Mouse (Mus musculus) CH12.LX (cell line): Measurements from ENCODE around the gene Camta1. TPM values are rescaled to one million over a fixed set of nuclear protein-coding genes. Genes with fewer than 3 reads are reported as not detected.
A peak's percentile ranks its signal among the peaks of the same experiment; 100 is the strongest.

ENCODE experiments used
- DNase-seq: peaks from one replicate; pipeline ENCODE4 v3.0.0-alpha.2; 2013; ENCODE audit errors: extremely low read depth
- H3K27ac ChIP-seq: 2 replicates; pipeline ENCODE4 v1.5.1; 2012; ENCODE audit warnings: low read depth, mild to moderate bottlenecking, control low read depth, moderate library complexity; ENCODE audit not compliant: insufficient read depth
- H3K27me3 ChIP-seq: replicated peaks from 2 replicates; pipeline ENCODE3; 2012; ENCODE audit warnings: inconsistent platforms
- H3K36me3 ChIP-seq, 2 experiments: replicated peaks in 1 of 2; 2 replicates each; pipeline versions ENCODE3 to v1.6.1; 2012; ENCODE audit warnings: inconsistent platforms in 1 of 2, low read length in 1 of 2, mild to moderate bottlenecking in 1 of 2, mixed read lengths in 1 of 2, moderate library complexity in 1 of 2; ENCODE audit not compliant: control insufficient read depth in 1 of 2, insufficient read depth in 1 of 2
- H3K4me1 ChIP-seq, 2 experiments: 2 replicates each; pipeline ENCODE4 v1.6.1; 2012; ENCODE audit warnings: inconsistent platforms in 1 of 2, moderate library complexity in 1 of 2; ENCODE audit not compliant: insufficient read depth in 2 of 2, control insufficient read depth in 1 of 2
- H3K4me2 ChIP-seq: 2 replicates; pipeline ENCODE4 v1.6.1; 2012; ENCODE audit warnings: low read depth, mild to moderate bottlenecking, control low read depth; ENCODE audit not compliant: poor library complexity, insufficient read depth, severe bottlenecking
- H3K4me3 ChIP-seq, 3 experiments: fragments of 150-350 bp in 1 of 3; sonication (generic) in 1 of 3; replicated peaks in 1 of 3; 2 replicates each; pipeline versions ENCODE3 to v1.5.1; 2011 to 2012; ENCODE audit warnings: low read depth in 2 of 3, low read length in 2 of 3, mild to moderate bottlenecking in 2 of 3, moderate library complexity in 2 of 3, control low read depth in 1 of 3, improper control_type of control experiment in 1 of 3, inconsistent platforms in 1 of 3, mixed read lengths in 1 of 3; ENCODE audit not compliant: poor library complexity in 1 of 3
- H3K79me2 ChIP-seq: replicated peaks from 2 replicates; pipeline ENCODE4 v1.6.1; 2012; ENCODE audit warnings: mild to moderate bottlenecking, moderate library complexity; ENCODE audit not compliant: control insufficient read depth, poor library complexity, insufficient read depth, severe bottlenecking; ENCODE audit errors: extremely low read depth
- H3K9ac ChIP-seq: 2 replicates; pipeline ENCODE4 v1.6.1; 2012; ENCODE audit warnings: low read depth, mild to moderate bottlenecking, control low read depth, moderate library complexity; ENCODE audit not compliant: insufficient read depth
- H3K9me3 ChIP-seq: replicated peaks from 2 replicates; pipeline ENCODE3; 2012; ENCODE audit warnings: low read length, inconsistent platforms, mixed read lengths
- CHD1 ChIP-seq: IDR thresholded peaks from 2 replicates; pipeline ENCODE4 v1.6.1; 2012; ENCODE audit warnings: low read depth, low read length, improper control_type of control experiment, inconsistent platforms
- ELF1 ChIP-seq: IDR thresholded peaks from 2 replicates; pipeline ENCODE4 v1.6.1; 2014; ENCODE audit warnings: low read depth, mild to moderate bottlenecking, inconsistent platforms, low read length, improper control_type of control experiment
- EP300 ChIP-seq: IDR thresholded peaks from 2 replicates; pipeline ENCODE4 v1.6.1; 2011; ENCODE audit warnings: low read length, improper control_type of control experiment
- ETS1 ChIP-seq: conservative IDR thresholded peaks from 2 replicates; pipeline ENCODE4 v1.6.1; 2012; ENCODE audit warnings: low read depth, mild to moderate bottlenecking, inconsistent platforms, low read length, improper control_type of control experiment, moderate library complexity
- GABPA ChIP-seq: IDR thresholded peaks from 2 replicates; pipeline ENCODE4 v1.6.1; 2012; ENCODE audit warnings: low read depth, low read length, improper control_type of control experiment, inconsistent platforms; ENCODE audit not compliant: insufficient replicate concordance
- HCFC1 ChIP-seq: IDR thresholded peaks from 2 replicates; pipeline ENCODE4 v1.6.1; 2012; ENCODE audit warnings: low read depth, mild to moderate bottlenecking, inconsistent platforms, low read length, improper control_type of control experiment
- IRF4 ChIP-seq: IDR thresholded peaks from 2 replicates; pipeline ENCODE4 v1.6.1; 2014; ENCODE audit warnings: low read depth, mild to moderate bottlenecking, inconsistent platforms, low read length, improper control_type of control experiment
- JUN ChIP-seq: IDR thresholded peaks from 2 replicates; pipeline ENCODE4 v1.6.1; 2011; ENCODE audit warnings: low read depth, mild to moderate bottlenecking, low read length, improper control_type of control experiment, moderate library complexity; ENCODE audit not compliant: insufficient read depth
- KAT2A ChIP-seq: IDR thresholded peaks from 2 replicates; pipeline ENCODE4 v1.6.1; 2012; ENCODE audit warnings: low read length, improper control_type of control experiment, inconsistent platforms; ENCODE audit not compliant: insufficient replicate concordance
- MAX ChIP-seq: IDR thresholded peaks from 2 replicates; pipeline ENCODE4 v1.6.1; 2011; ENCODE audit warnings: low read length, improper control_type of control experiment
- MAZ ChIP-seq: IDR thresholded peaks from 2 replicates; pipeline ENCODE4 v1.6.1; 2012; ENCODE audit warnings: low read depth, mild to moderate bottlenecking, inconsistent platforms, low read length, improper control_type of control experiment, moderate library complexity
- MEF2A ChIP-seq: IDR thresholded peaks from 2 replicates; pipeline ENCODE4 v1.6.1; 2014; ENCODE audit warnings: low read depth, mild to moderate bottlenecking, inconsistent platforms, low read length, improper control_type of control experiment, borderline replicate concordance
- MXI1 ChIP-seq: IDR thresholded peaks from 2 replicates; pipeline ENCODE4 v1.6.1; 2011; ENCODE audit warnings: mild to moderate bottlenecking, low read depth, low read length, improper control_type of control experiment
- NELFE ChIP-seq: IDR thresholded peaks from 2 replicates; pipeline ENCODE4 v1.6.1; 2011; ENCODE audit warnings: low read depth, low read length, improper control_type of control experiment
- PAX5 ChIP-seq: IDR thresholded peaks from 2 replicates; pipeline ENCODE4 v1.6.1; 2012; ENCODE audit warnings: low read length, inconsistent platforms, mixed read lengths
- POLR2A ChIP-seq: IDR thresholded peaks from 2 replicates; pipeline ENCODE4 v1.6.1; 2011; ENCODE audit warnings: low read depth, mild to moderate bottlenecking, improper control_type of control experiment, low read length
- POLR2AphosphoS2 ChIP-seq: IDR thresholded peaks from 2 replicates; pipeline ENCODE4 v1.6.1; 2011; ENCODE audit warnings: low read depth, low read length, improper control_type of control experiment
- RAD21 ChIP-seq: IDR thresholded peaks from 2 replicates; pipeline ENCODE4 v1.6.1; 2011; ENCODE audit warnings: low read depth, mild to moderate bottlenecking, low read length, improper control_type of control experiment, moderate library complexity
- RCOR1 ChIP-seq: conservative IDR thresholded peaks from 2 replicates; pipeline ENCODE4 v1.6.1; 2012; ENCODE audit warnings: low read depth, mild to moderate bottlenecking, inconsistent platforms, low read length, improper control_type of control experiment
- SMC3 ChIP-seq: IDR thresholded peaks from 2 replicates; pipeline ENCODE4 v1.6.1; 2011; ENCODE audit warnings: low read depth, low read length, improper control_type of control experiment
- TBP ChIP-seq: conservative IDR thresholded peaks from 2 replicates; pipeline ENCODE4 v1.6.1; 2011; ENCODE audit warnings: low read depth, low read length, improper control_type of control experiment
- UBTF ChIP-seq: IDR thresholded peaks from 2 replicates; pipeline ENCODE4 v1.6.1; 2012; ENCODE audit warnings: low read depth, mild to moderate bottlenecking, inconsistent platforms, low read length, improper control_type of control experiment, moderate library complexity
- USF2 ChIP-seq: conservative IDR thresholded peaks from 2 replicates; pipeline ENCODE4 v1.6.1; 2011; ENCODE audit warnings: low read depth, low read length, improper control_type of control experiment
- ZKSCAN1 ChIP-seq: IDR thresholded peaks from 2 replicates; pipeline ENCODE4 v1.6.1; 2012; ENCODE audit warnings: low read depth, inconsistent platforms, low read length, improper control_type of control experiment, borderline replicate concordance
- ZMIZ1 ChIP-seq: IDR thresholded peaks from 2 replicates; pipeline ENCODE4 v1.6.1; 2012; ENCODE audit warnings: low read depth, mild to moderate bottlenecking, inconsistent platforms, low read length, improper control_type of control experiment
- ZNF384 ChIP-seq: IDR thresholded peaks from 2 replicates; pipeline ENCODE4 v1.6.1; 2012; ENCODE audit warnings: low read depth, low read length, improper control_type of control experiment, inconsistent platforms
- dilution Hi-C: fragments of 300-500 bp; cut with MboI; formaldehyde crosslinking; loops from 2 replicates; pipeline ENCODE4 v1.14.3; 2020; ENCODE audit warnings: low sequenced_read_pairs; ENCODE audit not compliant: extremely low pct_unique_long_range_greater_than_20kb, extremely low pct_ligation_motif_present
- in situ Hi-C: fragments of 300-500 bp; cut with MboI; formaldehyde crosslinking; loops from 3 replicates; pipeline ENCODE4 v1.14.3; 2019; ENCODE audit warnings: low sequenced_read_pairs, low pct_ligation_motif_present, low pct_unique_long_range_greater_than_20kb, mixed read lengths
- polyA plus RNA-seq: library from polyadenylated mRNA; unstranded; fragments of >175 nt; gene quantifications from 2 replicates; pipeline ENCODE4 v1.2.1, GENCODE M21; 2012; ENCODE audit warnings: low read depth; ENCODE audit not compliant: insufficient read length
- total RNA-seq, 2 experiments: library from RNA; depleted of rRNA; stranded (reverse); fragments of 300-350 nt in 1 of 2; fragments of >200 nt in 1 of 2; gene quantifications; 2 replicates each; pipeline ENCODE4 v1.2.3; 2012 to 2014

Camta1 gene
- total and polyA plus RNA-seq, 3 experiments, result 9.9 to 32.5 (median 15.3) TPM

DNA sequence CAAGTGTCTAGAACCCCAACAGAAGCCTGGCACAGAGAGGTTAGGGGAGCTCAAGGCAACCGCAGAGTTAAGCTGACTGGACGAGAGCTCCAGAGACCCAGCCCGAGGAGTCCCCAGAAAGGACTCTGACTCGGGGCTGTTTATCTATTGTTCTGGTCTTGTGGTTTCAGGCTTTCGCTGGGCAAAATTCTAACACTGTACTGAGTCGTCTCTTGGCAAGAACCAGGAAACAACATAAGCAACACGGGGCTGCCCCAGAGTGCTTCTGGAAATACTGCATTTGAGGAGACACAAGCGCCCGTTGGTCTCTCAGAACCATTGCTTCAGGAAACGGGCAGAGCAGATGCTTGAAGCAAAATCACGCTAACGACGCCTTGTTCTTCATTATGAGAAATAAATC lies 860.3 kb downstream of the Camta1 start:
- H3K79me2 ChIP-seq, result no peaks in the 10 kb centered on the region
- H3K4me2 ChIP-seq, result peak overlapping the region; percentile 38; the same call in 1 of the 2 replicates
- no peaks in the 10 kb centered on the region for H3K9me3 ChIP-seq
- in situ Hi-C loops (no loop called here), dilution Hi-C loops (no loop called here)
- no peak overlapping the region for H3K9ac ChIP-seq
- H3K4me1 ChIP-seq, result peaks cover 24 to 40% of the 10 kb centered on the region in 2 experiments
- H3K36me3 ChIP-seq, result no peaks in the 10 kb centered on the region
- H3K4me3 ChIP-seq, result no peak overlapping the region
- no peak overlapping the region for H3K27ac ChIP-seq
- no peaks in the 10 kb centered on the region for H3K27me3 ChIP-seq
- peak; percentile 53; the same call in 1 of the 2 replicates for TF ChIP-seq ELF1
- TF ChIP-seq RCOR1, result 0 out of 2 replicates have a peak, but pooled peaks have one; percentile 59
- peak; percentile 53; the same call in 1 of the 2 replicates for TF ChIP-seq IRF4
- no peak for TF ChIP-seq POLR2A
- no peak for TF ChIP-seq MAZ
- TF ChIP-seq UBTF, result no peak
- TF ChIP-seq MEF2A, result no peak; the same call in 1 of the 2 replicates
- no peak for TF ChIP-seq ZNF384
- peak; percentile 35; the same call in 1 of the 2 replicates for TF ChIP-seq ETS1
- TF ChIP-seq RAD21, result no peak
- no peak for TF ChIP-seq TBP
- TF ChIP-seq EP300, result 0 out of 2 replicates have a peak, but pooled peaks have one; percentile 27
- no peak for TF ChIP-seq MXI1
- TF ChIP-seq NELFE, result no peak
- no peak; the same call in 1 of the 2 replicates for TF ChIP-seq SMC3
- no peak for TF ChIP-seq GABPA
- TF ChIP-seq POLR2AphosphoS2, result no peak
- TF ChIP-seq PAX5, result no peak
- no peak for TF ChIP-seq ZMIZ1
- no peak for TF ChIP-seq JUN
- peak; percentile 38; the same call in 1 of the 2 replicates for TF ChIP-seq MAX
- TF ChIP-seq CHD1, result no peak
- TF ChIP-seq, all 38 proteins: peak for 6
- peak; percentile 42 for DNase-seq

- no peak overlapping the region for H3K4me3 ChIP-seq
- H3K9ac ChIP-seq, result no peak overlapping the region
- DNase-seq, result no peak
- H3K27ac ChIP-seq, result no peak overlapping the region
- no peaks in the 10 kb centered on the region for H3K79me2 ChIP-seq
- TF ChIP-seq PAX5, result no peak
- no peak for TF ChIP-seq ZKSCAN1
- no peak for TF ChIP-seq SMC3
- no peak for TF ChIP-seq ELF1
- TF ChIP-seq MXI1, result no peak
- no peak for TF ChIP-seq USF2
- no peak for TF ChIP-seq ZMIZ1
- no peak for TF ChIP-seq UBTF
- TF ChIP-seq KAT2A, result no peak
- TF ChIP-seq HCFC1, result no peak
- TF ChIP-seq, all 38 proteins: peak for 0
- peaks cover 21 to 33% of the 10 kb centered on the region in 2 experiments for H3K4me1 ChIP-seq
- no peaks in the 10 kb centered on the region for H3K9me3 ChIP-seq
- in situ Hi-C loops (no loop called here), dilution Hi-C loops (no loop called here)
- no peak overlapping the region for H3K4me2 ChIP-seq
- no peaks in the 10 kb centered on the region for H3K36me3 ChIP-seq
- no peaks in the 10 kb centered on the region for H3K27me3 ChIP-seq
Measured at GRCm38 (mm10) chr4:150998626-150999025, 863.0 kb downstream of the Camta1 start.
